Mouse (Mus musculus) small intestine, adult 2 months (tissue): ENCODE measurements at regions not wholly inside any gene's neighbourhood (a gene's known extent, or its start where the extent isn't known, plus 50 kb on each side); places are given as distances from the start of the nearest gene placed in this dataset.
"Not testable (repeated sequence)": the region's sequence is repeated elsewhere in the genome, so short reads cannot be mapped to it uniquely, and the experiment has no call there.

ENCODE experiments used
- CTCF ChIP-seq: fragments of 200-500 bp; IDR thresholded peaks from 2 replicates; pipeline ENCODE4 v1.5.1; 2012; ENCODE audit warnings: low read depth, mild to moderate bottlenecking, control low read depth, inconsistent platforms, low read length, moderate library complexity, mixed read lengths; ENCODE audit not compliant: insufficient replicate concordance, insufficient read length; ENCODE audit errors: extremely low read depth
- POLR2A ChIP-seq: fragments of 200-500 bp; IDR thresholded peaks from 2 replicates; pipeline ENCODE4 v1.6.1; 2012; ENCODE audit warnings: low read depth, mild to moderate bottlenecking, control low read depth, inconsistent platforms, low read length, moderate library complexity

GRCm38 (mm10) chr6:3291983-3292382 lies 107.4 kb downstream of the Samd9l start:
- TF ChIP-seq CTCF, POLR2A: not testable (repeated sequence)
